Mouse (Mus musculus) B cell, adult 2 months (primary cell): ENCODE measurements around the gene Ncor1.
A peak's percentile ranks its signal among the peaks of the same experiment; 100 is the strongest.
"Not testable (repeated sequence)": the region's sequence is repeated elsewhere in the genome, so short reads cannot be mapped to it uniquely, and the experiment has no call there.

Experiments
- DNase-seq, 2 experiments: peaks; one replicate each; pipeline ENCODE4 v3.0.0; 2022

Ncor1 gene

DNA sequence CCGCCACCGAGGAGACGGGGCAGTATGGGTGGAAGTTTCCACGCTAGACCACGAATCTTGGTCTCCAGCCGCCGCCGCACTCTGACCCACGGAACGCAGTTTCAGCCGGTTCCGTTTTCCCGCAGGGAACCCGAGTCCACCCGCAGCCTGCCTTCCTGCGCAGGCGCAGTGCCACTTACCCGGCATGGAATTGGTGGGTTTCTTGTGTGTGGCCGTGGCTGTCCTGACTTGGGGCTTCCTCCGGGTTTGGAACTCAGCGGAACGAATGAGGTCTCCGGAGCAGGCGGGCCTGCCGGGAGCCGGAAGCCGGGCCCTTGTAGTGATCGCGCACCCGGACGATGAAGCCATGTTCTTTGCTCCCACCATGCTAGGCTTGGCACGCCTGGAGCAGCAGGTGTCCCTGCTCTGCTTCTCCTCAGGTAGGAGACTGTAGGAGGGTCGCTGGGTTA, at the start of gene Ncor1, which contains the start of gene Pigl:
Gene Ncor1, minus strand, starts transcription at position 266 of the 449 bp plus-strand sequence.
Gene Pigl, plus strand, starts transcription at position 185 of the 449 bp plus-strand sequence.
- peak; percentile 72 to 78 for DNase-seq

DNA sequence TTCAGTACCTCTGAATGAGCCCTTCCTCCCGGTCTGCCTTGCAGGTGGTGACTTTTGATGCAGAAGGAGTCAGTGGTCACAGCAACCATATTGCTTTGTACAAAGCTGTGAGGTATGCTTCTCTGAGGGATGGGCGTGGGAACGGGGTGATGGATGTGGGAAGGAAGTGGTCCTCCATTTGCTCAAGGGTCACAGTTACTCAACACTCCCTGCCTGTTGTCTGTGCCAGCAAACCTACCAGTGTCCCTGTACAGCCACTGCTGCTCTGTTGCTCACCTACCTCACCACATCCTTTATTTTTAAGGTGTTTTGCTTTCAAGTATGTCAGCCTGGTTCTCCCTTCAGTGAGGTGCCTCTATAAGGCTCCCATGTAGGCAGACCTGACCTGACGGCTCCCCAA, 49.3 kb upstream of the Ncor1 start:
- no peak for DNase-seq

DNA sequence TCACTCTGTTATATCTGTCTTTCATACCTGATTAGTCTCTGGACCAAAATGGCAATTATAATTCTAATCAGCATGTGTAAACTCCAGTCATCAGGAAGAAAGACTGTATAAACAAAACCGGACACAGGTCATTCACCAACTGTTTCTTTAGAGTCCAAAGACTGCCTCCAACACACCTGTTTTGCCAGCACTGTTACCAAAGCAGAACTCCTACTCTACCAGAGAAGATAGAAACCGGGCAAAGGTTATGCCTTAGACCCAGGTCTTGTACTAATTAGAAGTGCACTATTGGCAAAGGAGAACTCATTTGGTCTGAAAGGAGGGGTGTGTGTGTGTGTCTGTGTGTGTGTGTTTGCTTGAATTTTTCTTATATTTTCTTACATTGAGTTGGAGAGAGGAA, 42.2 kb upstream of the Ncor1 start:
- DNase-seq = no peak

DNA sequence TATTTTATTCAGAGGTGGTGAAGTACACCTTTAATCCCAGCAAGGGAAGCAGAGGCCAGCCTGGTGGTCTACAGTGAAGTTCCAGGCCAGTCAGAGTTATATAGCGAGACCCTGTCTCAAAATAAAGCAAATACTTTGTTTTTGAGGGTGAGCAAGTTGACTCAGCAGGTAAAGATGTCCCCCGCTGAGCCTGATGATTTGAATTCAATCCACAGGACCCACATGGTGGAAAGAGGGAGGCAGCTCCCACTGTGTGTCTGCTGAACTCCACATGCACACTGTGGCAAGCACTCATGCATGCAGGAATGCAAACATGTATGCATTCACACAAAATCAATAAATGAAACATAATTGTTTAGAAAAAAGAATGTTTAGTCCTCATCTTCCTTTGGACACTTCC, 40.5 kb upstream of the Ncor1 start:
- DNase-seq = no peak

DNA sequence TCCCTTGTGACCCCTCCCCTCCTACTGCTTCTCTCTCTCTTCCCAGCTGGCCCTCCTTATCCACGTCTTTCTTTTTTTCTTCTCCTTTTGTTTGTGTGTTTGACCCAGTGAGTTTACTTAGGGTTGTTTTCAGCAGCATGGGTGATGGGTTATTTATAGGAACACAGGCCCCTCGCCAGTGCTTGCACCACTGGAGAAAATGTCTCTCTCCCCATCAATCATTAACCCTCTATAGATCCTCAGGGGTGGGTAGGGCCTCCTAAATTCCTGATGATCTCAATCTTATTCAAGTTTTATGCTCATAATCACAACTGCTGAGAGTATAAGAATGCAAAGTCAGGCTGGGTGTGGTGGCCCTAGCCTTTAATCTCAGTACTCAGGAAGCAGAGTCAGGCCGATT, 38.8 kb upstream of the Ncor1 start:
- no peak for DNase-seq

DNA sequence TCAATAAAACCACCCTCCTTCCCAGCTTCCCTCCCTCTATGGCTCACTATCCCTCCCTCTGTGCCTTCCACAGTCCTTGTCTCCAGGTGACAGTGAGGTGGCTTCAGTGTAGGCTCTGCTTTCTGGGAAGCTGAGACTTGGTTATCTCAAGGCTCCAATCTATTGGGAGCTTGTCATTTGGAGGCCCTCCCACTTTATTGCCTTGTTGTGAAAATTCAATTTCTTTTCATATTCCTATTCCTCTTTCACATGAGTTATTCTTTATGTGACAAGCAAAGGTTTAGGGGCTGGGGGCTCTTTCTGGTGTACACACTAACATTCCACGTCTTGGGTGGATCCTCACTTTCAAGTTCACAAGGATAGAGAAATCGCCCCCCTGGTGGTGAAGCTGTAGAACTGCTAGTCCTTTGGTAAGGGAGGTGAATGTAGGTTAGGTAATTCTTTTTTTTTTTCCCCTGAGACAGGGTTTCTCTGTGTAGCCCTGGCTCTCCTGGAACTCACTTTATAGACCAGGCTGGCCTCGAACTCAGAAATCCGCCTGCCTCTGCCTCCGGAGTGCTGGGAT, 37.9 kb upstream of the Ncor1 start:
- DNase-seq = peak; percentile 59 to 63

DNA sequence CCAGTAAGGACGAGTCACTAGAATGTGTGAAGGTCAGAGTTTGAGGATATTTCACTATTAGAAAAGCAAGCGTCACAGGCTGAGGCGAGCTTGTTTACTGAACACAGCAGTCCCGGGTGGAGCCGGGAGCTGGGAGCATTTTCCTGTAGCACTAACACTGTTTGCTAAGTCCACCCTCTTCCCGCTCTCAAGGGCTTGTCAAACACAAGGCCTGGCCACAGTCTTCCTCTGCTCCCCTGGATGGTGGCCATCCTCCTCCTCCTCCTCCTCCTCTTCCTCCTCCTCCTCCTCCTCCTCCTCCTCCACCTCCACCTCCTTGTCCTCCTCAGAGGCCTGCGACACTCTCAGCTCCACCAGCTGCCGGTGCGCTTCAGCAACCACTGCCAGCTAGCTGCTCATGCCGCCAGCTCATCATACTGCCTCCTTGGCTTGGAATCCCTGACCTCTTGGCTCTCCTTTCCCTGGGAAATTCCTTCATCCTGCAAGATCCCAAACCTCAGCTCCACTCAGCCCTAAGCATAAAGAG, 37.0 kb upstream of the Ncor1 start:
- no peak for DNase-seq

DNA sequence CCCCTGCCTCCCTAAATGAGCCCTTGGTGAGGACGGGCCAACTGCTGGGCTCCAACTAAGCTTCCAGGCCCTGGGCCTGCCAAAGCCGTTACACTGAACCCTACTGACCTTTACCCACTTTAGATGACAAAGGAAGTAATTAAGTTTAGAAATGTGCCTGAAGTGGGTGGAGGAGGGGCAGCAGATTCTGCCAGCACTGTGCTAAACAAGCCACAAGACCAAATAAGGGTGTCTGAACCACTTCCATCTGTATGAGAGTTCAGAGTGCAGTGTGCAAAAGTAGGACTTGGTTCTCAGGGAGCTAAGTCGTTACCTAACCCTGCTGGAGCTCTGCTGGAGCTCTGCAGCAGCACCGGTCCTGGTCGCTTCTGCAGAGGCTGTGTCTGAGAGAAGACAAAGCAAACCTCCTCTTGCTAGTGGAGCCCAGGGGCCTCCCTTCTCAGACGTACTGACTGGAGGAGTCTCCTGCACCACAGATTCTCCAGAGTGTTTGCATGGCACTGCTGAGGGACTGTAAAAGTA, 36.5 kb upstream of the Ncor1 start:
- no peak for DNase-seq

DNA sequence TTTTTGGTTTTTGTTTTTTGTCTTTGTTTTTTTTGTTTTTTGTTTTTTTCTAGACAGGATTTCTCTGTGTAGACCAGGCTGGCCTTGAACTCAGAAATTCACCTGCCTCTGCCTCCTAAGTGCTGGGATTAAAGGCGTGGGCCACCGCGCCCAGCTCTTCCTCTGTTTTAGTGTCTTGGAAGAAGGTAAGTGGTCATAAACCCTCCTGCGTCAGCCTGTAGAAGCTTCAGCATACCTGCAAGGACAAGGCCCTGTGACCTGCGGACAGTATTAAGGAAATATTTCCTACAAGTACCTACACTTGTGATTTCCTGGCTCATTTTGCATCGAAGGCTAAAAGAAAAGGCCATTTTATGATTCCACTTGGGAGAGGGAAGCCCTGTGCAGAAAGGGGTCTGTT, 35.4 kb upstream of the Ncor1 start:
- DNase-seq = no peak

DNA sequence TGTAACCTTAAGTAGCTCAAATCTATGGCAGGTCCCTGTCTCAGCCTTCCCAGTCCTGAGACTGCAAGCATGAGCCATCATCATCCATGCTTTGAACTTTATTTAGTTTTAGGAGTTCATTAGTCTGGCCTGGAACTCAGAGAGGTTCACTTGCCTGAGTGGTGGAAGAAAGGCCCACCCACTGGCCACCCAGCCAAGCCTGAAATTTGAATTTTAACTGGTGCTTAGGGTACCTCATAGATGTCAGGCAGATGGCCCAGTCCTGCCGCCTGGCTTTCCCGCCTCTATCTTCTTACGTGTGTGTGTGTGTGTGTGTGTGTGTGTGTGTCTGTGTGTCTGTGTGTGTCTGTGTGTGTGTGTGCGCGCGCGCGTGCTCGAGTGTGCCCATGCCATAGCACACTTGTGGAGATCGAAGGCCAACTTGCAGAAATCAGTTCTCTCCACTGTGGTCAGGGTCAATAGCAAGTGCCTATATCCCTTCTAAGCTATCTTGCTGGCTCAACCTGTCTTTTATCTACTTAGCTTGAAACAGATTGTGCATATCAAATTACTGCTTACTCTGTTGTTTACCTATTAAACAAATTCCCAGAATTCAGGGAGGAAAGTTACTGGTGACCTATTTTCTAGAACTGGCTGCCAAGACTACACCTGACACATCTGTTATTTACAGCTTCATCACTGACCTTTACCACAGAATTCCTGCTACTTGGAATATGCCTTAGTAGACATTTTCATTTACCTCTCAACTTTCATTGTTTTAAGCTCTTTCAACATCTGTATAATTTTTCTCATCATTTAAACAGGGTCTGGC, 29.4 kb upstream of the Ncor1 start:
- no peak for DNase-seq

DNA sequence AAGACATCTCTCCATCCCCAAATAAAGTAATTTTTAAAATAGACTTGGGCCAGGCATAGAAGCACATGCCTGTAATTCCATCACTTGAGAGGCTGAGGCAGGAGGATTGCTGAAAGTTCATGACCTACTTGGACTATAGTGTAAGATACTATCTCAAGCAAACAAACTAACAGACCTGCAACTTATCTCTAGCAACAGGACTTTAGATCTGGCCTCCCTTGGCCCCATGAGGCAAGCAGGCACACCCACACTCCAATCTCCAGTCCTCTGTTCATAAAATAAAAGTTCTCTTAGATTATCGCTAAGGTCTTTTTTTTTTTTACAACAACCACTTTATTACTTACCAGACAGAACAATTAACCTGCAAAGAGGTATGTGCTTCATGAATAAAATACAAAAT, 28.6 kb upstream of the Ncor1 start:
- DNase-seq = no peak

DNA sequence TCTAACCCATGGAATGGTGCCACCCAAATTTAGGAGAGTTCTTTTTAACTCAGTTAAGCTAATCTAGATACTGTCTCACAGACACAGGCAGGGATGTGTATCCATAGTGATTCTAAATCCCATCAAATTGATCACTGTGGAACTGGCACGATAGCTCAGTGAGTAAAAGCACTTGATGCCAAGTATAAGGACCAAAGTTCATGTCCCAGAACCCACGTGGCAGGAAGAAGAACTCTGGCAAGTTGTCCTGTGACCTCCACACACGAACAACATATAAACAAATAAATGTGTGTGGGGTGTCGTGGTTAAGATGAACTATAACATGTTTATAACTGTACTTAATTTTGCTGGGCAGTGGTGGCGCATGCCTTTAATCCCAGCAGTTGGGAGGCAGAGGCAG, 21.2 kb upstream of the Ncor1 start:
- no peak for DNase-seq

DNA sequence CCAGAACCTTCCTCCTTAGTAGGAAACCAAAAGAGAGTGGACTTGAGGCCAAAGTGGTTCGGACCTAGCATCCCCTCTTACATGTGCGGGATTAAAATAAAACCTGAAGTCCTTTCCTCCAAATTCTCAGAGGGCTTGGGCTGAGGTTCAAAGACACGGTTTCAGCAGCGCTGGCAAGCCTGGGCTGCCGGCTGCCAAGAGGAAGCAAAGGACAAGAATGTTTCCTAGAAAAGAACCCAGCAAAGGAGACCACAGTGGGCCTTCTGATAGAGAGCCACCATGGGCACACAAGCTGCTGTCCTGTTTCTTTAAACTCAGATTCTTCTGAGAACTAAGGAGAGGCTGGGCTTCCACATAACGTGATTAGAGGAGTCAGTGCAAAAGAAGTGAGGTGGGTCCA, 20.6 kb upstream of the Ncor1 start:
- DNase-seq = no peak

DNA sequence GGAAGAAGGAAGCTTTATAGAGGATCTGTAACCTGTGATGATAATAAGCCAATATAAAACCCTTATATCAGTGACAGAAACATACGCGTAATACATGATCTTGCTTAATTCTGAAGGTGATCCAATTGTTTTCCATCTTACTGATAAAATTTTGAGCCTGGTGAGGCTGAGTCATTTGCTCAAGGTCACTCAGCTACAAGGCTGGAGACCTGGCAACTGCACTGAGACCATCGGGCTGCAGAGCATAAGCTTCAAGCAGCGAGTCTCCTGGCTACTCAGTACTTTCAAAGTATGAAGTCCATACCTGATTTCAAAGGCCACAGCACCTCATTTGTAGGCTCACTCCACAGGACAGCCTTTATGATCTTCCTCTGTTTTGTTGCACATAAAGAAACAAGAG, 17.8 kb upstream of the Ncor1 start:
- DNase-seq = no peak

DNA sequence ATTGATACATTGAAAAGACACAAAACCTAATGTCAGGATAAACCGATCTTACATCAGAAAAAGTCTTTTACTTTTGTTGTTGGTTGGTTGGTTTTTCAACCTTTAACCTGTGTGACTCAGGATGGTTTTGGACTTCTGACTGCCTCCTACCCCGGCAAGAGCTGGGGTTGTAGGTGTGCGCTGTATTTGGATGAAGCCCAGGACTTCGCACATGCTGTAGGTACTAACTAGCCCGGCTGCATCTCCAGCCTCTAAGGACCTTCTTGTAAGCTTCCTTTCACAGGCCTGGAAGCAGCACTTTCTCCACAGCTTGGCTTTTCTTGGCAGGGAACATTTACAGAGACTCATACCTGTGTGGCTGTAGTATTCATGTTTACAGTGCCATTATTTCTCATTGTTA, 15.2 kb upstream of the Ncor1 start:
- DNase-seq = no peak

DNA sequence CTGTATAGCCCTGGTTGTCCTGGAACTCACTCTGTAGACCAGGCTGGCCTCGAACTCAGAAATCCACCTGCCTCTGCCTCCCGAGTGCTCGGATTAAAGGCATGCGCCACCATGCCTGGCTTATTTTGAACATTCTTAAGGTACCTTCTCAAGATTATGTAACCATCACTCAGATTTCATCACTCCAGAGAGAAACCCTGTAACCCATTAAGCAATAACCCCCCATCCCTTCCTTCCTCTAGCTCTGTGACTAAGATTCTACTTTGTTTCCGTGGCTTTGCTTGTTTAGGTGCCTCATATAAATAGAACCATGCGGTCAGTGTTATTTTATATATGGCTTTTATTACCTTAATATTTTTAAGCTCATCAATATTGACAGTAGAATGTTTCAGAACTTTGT, 12.1 kb upstream of the Ncor1 start:
- no peak for DNase-seq

DNA sequence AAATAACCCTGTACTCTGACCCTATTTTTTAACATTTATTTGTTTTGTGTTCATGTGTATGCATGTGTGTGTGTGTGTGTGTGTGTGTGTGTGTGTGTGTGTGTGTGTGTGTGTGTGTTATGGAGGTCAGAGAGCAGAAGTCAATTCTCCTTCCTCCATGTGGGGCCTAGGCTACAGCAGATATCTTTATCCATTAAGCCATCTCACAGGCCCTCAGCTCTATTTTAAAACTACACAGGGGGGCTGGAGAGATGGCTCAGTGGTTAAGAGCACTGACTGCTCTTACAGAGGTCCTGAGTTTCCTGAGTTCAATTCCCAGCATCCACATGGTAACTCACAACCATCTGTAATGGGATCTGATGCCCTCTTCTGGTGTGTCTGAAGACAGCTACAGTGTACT, 8.9 kb upstream of the Ncor1 start:
- not testable (repeated sequence) for DNase-seq

DNA sequence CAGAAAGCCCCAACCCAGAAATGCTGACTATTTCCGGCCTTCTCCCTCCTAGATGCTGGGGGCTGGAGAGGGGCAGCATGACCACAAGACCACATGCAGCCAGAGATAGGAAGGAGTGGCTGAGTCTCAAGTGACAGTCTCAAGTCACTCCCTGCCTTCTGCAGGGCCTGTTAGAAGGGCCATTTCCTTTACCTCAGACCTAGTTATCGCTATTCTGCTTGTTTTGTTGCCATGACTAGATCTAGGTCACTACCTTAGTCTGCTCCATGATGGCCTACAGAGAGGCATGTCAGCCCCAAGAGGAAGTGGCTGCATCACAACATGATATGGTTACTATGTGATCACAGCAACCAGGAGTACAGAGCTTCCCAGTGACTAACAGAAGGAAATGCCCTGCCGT, 8.2 kb upstream of the Ncor1 start:
- peak; percentile 1 to 2 for DNase-seq

DNA sequence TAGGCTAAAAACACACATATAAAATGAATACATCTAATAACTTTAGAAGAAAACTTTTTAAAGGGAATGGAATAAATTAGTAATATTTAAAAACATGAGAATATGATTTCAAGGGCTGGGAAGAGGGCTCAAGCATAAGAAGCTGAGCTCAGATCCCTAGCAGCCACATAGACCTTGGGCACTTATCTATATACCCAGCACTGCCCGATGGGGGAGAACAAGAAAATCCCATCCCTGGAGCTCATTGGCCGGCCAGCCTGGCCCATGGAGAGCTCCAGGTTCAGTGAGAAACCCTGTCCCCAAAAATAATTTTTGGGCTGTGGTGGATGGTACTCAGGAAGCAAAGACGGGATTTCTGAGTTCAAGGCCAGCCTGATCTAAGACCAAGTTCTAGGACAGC, 7.5 kb upstream of the Ncor1 start:
- DNase-seq = no peak

DNA sequence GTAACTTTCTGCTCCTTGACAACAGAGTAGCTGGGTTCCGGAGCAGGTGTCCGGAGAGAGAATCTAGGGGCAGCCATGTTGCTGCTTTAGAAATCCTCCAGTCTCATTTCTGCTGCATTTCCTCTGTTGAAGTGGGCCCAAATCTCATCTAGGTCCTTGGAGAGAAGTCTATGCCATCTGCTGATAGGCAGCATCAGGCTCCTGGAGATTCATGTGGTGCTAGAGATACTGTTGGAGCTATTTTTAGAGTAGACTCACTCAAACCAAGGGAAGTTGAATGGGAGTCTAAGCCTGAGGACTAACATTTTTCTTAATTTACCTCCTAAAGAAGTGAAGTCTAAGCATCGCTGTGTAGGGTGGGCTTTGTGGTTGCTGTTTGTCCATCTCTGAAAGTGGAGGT, 6.4 kb upstream of the Ncor1 start:
- DNase-seq = no peak

DNA sequence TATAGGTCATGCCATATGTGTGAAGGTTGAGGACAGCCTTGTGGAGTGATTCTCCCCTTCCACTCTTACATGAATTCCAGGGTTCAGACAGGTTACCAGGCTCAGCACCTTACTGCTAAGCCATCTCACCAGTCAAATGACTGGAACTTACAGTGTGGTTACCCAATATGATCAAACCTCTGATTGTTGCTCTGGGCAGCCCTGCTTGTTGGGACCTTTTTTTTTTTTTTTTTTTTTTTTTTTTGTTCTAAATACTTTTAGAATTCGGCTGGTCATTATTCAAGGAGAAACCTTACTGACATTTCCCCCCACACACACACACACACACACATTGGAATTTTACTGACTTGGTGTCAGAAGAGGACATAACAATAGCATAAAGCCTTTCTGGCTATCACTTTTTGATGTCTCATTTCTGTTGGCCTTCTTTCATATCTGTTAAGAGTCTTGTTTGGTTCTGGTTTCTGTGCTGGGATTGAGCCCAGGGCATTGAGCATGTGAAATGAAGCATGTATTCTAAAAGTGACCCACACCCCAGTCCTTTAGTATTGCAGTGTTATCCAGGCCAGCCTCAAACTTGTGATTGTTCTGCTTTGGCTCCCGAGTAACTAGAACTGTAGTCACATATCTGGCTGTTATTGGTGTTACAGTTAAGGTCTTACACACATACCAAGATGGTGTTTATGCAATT, 5.0 kb upstream of the Ncor1 start:
- DNase-seq = no peak

DNA sequence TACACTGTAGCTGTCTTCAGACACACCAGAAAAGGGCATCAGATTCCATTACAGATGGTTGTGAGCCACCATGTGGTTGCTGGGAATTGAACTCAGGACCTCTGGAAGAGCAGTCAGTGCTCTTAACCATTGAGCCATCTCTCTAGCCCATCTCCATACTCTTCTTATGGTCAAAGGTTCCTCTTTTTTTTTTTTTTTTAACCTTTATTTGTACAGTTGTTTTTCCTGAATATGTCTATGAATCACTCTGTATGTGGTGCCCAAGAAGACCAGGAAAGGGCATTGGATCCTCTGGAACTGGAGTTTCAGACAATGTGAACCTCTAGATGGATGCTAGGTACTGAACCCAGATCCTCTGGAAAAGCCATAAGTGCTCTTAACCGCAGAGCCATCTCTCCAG, 4.2 kb upstream of the Ncor1 start:
- DNase-seq = not testable (repeated sequence)

DNA sequence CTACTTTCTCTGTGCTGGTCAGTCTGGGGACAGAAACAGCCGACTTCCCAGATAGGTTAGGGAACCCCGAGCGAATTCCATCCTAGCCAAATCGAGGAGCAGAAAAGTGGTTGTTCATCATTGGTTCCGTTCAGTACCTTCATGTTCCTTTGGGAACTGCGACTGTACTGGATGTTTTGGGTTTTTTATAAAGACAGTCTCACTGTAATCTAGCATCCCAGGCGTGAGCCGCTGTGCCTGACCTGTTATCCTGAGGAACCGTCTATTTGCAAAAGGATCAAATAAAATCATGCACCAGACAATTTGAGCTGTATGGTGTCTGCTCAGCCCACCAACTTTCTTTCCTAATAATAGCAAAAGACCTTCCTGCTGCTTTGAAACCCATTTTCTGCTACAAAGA, 439 bp upstream of the Ncor1 start:
- DNase-seq = no peak

DNA sequence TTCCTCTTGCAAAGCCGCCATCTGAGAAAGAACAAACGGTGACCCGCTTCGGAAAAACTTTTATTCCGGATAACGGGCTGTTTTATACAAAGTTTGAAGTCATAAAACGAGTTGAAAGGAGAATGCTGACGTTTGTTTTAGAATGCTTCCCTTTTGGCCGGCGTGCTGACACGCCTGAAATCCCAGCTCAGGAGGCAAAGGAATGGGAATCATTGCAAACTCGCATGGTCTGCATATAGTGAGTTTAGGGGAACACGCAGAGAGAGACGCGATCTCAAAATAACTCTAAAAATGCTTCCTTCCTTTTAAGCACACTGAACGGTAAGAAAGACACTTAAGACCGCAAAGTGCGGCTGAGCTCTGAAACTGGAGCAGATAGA, 460 bp downstream of the Ncor1 start:
- DNase-seq = no peak
